Mouse (Mus musculus) 3T3-L1 (cell line): ENCODE measurements around the gene Krtap6-2.

Experiments
- DNase-seq: peaks from one replicate; pipeline ENCODE4 v3.0.0-alpha.2; 2015; ENCODE audit warnings: low read depth, low spot score

Gene Krtap6-2

DNA sequence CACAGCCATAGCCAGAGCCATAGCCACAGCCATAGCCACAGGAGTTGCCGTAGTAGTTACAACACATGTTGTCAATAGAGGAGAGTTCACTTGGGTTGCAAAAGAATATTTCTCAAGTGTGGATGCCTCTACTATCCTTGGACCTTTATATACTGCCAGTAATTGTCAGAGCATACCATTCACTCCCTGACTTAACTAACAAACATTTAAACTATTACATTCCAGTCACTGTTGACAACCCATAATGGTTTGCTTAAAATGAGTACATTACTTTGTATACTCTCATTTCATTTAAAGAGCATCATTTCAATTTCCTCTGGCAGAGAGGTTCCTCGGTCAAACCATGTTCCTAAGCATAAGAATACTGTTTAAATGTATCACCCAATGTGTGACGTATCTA lies at the start of gene Krtap6-2:
Krtap6-2 (minus strand) TSS at position 101 of the 400 bp plus-strand sequence.
- DNase-seq: no peak

DNA sequence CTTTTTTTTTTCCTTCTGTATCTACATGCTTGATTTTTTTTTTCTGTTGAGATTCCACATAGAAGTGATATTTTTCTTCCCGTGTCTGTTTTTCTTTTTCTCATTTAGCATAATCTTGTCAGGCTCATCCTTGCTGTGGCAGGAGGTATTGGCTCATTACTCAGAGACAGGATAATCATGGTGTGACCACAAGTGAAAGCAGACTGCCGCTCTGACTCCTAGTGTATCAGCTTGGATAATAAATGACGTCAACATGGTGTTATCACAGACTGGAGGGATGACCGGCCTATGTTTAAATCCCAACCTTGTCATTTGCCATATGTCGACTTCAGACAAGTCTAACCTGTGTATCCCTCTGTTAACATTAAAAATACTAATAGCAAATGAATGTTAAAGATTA lies 41.3 kb upstream of the Krtap6-2 start:
- DNase-seq: peak; percentile 5

DNA sequence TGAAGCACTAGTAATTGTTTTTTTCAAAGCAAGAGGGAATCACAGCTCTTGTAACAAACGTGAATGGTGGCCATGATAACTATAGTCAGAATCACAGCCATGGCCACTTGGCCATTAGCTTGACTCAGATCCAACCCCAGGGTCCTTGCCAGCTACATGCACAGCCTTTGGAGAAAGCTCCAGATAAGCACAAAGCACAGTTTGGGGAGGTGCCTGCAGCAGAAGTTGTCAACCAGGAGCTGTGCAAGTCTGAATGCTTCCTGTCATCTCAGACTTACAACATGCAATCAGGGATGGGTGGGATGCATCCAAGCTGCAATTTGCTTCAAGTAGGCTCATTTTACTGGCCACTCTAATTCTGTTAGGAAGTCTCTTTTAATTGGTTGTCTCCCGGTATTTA lies 9.7 kb upstream of the Krtap6-2 start:
- DNase-seq: no peak

DNA sequence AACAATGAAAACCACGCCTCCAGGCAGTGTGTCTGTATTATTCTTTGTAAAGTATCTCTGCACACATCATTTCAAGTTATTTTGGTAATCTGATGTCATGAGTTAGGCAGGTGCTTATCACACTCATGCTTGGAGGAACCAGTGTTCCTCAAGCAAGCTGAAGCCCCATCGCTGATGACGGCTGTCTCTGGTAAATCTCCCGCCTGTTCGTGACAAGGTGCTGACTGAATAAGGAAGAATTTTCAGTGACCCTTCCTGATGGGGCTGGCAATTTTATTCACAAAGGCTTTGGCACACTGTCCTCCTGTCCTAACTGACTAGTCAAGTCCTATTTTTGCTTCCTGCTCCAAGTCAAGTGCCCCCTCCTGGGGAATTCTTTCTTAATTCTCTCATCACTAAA lies 5.4 kb upstream of the Krtap6-2 start:
- DNase-seq: no peak

DNA sequence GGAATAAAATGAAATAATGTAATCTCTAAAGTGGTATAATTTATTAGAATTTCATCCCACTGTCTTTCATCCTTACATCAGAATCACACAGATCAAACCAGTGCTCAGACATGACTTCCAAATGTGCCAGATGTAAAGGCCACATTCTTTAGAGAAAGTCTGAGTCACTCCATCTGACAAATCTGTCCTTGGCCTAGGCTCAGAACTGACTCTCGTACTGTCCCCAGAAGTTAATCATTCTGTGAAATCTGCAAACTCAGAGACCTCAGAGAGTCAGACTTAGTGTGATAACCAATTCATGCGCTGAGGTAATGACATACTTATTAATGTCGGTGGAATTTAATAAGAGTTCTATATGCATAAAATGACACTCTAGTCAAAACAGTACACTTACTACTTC lies 3.6 kb downstream of the Krtap6-2 start:
- DNase-seq: no peak

DNA sequence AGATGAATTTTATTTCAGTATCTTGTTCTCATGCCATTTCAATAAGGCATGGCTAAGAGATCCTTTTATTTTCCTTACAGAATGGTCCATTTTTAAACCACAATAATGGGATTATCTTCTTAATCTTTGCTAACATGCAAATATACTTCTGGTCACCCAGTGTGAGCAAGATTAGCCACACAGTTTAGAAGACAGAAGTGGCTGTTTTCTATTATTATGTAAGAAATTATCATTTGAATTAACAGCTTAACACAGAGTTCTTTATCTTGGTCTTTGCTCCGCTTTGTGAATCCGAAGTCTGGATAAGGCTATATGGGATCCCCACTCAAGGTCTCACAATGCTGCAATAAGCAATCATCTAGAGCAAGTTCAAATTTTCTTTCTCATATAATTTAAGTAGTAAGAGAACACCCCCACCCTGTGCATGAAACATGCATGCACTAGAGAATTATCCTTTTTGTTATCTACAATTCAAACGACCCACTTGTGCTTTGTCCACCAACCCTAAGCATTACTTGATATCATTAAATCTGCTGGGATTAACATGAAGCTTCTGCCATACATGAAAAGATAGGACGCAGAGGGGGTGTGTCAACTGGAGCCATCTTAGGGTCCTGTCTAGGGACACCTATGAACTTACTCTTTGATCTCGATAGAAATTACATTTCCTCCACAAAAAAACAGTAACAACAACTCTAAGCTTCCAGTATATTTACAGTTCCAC lies 9.4 kb downstream of the Krtap6-2 start:
- no peak for DNase-seq

DNA sequence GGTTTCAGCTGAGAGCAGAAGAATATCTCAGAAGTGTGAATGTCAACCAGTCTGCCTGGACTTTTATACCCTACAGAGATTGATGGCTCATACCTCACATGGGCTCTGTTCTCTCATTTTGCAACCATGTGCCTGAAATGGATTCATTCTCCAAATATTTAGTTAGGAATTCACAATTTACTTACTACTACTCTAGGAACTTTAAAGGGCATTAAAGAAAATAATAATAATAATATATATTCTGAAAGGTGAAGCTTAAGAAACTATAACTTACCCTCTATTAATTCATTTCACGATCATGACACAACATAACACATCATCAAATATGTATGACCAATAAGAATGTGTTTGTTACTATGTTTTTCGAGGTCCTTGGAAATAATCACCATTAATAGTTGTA lies 16.1 kb downstream of the Krtap6-2 start, which contains the start of gene Krtap21-1:
Krtap21-1 (minus strand) TSS at position 101 of the 400 bp plus-strand sequence.
- no peak for DNase-seq

DNA sequence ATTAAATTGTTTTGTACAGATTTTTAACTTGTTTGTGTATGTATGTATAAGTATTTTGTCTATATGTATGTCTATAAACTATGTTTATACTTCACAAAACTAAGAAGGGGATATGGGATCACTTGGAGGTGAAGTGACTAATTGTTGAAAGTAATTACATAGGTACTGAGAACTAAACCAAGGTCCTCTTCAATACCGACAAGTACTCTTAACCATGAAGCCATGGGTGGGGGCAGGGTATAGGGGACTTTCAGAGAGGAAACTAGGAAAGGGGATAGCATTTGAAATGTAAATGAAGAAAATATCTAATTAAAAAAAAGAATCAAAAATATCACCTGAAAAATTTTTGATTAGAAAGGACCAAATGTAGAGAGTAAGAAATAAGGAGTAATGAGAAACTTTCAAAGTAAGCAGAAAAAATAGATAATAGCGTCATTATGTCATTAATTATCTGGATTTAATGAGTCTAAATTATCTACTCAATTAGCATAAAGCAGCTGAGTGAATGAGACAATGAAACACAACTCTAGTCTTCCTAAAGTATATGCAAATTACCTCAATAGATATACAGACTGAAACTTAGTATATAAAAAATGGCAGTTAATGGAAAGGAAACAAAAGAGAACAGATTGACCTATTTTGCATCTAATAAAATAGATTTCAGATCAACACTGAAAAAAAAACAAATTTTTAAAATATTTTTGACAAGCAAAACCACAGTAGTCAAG lies 47.0 kb downstream of the Krtap6-2 start:
- no peak for DNase-seq
